Mouse (Mus musculus): ENCODE measurements around the gene Tnfsf12. TPM values are rescaled to one million over a fixed set of nuclear protein-coding genes. Genes with fewer than 3 reads are reported as not detected.

The Tnfsf12 gene
- polyA plus RNA-seq, 1 experiment: 3.3 TPM

DNA sequence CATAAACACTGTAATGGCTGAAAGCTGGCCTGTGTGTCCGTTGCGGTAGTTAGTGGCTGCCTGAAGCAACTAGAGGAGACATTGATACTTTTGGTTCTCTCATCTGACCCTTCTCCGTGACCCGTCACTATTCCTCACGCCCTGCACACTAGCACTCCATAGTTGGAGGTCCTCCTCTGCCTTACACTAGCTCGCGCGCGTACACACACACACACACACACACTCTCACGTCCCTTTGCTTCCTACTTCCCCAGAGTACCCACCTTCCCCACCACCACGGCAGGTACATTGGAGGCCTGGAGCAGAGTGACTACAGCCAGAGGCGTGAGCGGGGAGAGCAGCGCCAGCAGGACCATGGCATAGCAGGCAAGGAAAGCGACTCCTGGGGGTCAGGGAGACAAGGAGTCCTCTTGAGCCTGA, 38.2 kb downstream of the Tnfsf12 start:
- Histone ChIP-seq H3K36me3 (ENCODE audit: control insufficient read depth, insufficient read depth, low read length) (no peaks in the 10 kb centered on the region), H3K4me3 (ENCODE audit: control insufficient read depth, low read depth, low read length) (no peak overlapping the region), H3K27ac (ENCODE audit: control insufficient read depth, insufficient read depth, low read depth, low read length) (no peak overlapping the region)

DNA sequence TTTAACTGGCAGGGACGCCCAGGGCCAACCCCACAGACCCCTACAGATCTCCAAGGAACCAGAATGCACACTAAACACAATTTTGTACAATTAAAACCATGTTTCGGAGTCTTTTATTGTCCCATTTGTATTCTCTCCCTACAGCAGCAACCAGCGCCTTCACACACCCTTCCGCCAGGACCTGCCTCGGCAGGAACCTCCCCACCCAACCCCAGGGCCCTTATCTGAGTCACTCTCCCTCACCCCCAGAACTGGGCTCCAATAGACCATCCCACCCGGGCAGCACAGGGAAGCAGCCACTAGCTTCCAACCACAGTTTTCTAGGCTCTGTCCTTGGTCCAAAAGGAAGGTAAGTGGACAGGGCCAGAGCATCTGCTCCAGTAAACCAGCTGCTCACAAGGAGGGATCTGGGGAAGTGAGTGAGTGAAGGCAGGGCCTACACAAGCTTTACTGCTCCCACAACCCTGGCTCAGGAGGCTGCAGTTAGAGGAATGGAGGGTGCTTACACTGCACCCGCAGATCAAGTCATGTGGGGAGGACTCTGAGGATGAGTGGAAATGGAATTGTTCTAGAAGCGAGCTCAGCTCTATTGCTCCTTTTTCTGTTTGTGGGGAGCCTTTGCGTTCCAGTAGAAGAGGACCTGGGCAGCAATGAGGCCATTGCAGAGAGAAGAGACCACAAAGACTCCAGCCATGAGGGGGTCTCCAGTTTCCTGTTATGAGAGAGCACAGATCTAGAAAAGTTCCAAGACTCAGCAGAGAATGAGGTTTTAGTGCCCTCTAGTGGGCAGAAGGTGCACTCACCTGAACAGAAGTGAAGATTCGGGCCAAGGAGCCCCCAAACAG, 38.8 kb downstream of the Tnfsf12 start:
- TF ChIP-seq CTCF (IDR thresholded peaks at IDR 0.05; ENCODE audit: control insufficient read depth, insufficient read depth, insufficient replicate concordance, low read depth, low read length) (peak; percentile 45; the same call in 1 of the 2 replicates), POLR2A (IDR thresholded peaks at IDR 0.05; ENCODE audit: control insufficient read depth, low read depth, low read length) (no peak)
- H3K27me3 ChIP-seq (ENCODE audit: control insufficient read depth, insufficient read depth, low read length): no peaks in the 10 kb centered on the region
- no peak overlapping the region for H3K4me3 ChIP-seq (ENCODE audit: control insufficient read depth, low read depth, low read length)
- peaks cover 18% of the 10 kb centered on the region for H3K4me1 ChIP-seq (ENCODE audit: control insufficient read depth, insufficient read depth, low read length)
- H3K36me3 ChIP-seq (ENCODE audit: control insufficient read depth, insufficient read depth, low read length): peaks cover 5% of the 10 kb centered on the region; the same call in 1 of the 2 replicates
- no peak overlapping the region for H3K27ac ChIP-seq (ENCODE audit: control insufficient read depth, insufficient read depth, low read depth, low read length)

More for the DNA sequence above, 38.2 kb downstream of the Tnfsf12 start:
- Histone ChIP-seq H3K27me3 (ENCODE audit: control insufficient read depth, insufficient read depth, low read length) (no peaks in the 10 kb centered on the region), H3K4me1 (ENCODE audit: control insufficient read depth, insufficient read depth, low read length) (peaks cover 18% of the 10 kb centered on the region)
- TF ChIP-seq CTCF (IDR thresholded peaks at IDR 0.05; ENCODE audit: control insufficient read depth, insufficient read depth, insufficient replicate concordance, low read depth, low read length) (no peak), POLR2A (IDR thresholded peaks at IDR 0.05; ENCODE audit: control insufficient read depth, low read depth, low read length) (no peak)

DNA sequence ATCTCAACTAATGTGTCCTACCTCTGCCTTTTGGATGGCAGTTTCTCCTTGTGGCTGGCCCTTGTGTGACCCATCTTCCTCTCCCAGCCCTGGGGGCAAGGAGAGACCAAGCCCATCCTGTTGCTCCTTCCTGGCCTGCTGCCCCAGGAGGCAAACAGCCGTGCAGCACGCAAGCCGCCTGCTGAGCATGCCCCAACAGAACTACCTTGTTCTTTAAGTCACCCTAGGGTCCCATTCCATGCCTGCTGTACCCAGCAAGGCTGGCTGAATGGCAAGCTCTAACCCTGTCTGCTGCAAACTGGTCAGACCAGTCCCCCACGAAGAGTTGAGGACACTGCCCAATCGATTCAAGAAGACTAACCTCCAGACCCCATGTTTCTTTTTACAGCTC, 39.6 kb downstream of the Tnfsf12 start:
- Histone ChIP-seq H3K4me1 (ENCODE audit: control insufficient read depth, insufficient read depth, low read length) (peaks cover 18% of the 10 kb centered on the region), H3K4me3 (ENCODE audit: control insufficient read depth, low read depth, low read length) (no peak overlapping the region), H3K36me3 (ENCODE audit: control insufficient read depth, insufficient read depth, low read length) (peaks cover 8% of the 10 kb centered on the region), H3K27ac (ENCODE audit: control insufficient read depth, insufficient read depth, low read depth, low read length) (no peak overlapping the region), H3K27me3 (ENCODE audit: control insufficient read depth, insufficient read depth, low read length) (no peaks in the 10 kb centered on the region)
- TF ChIP-seq POLR2A (IDR thresholded peaks at IDR 0.05; ENCODE audit: control insufficient read depth, low read depth, low read length): no peak
- no peak for TF ChIP-seq CTCF (IDR thresholded peaks at IDR 0.05; ENCODE audit: control insufficient read depth, insufficient read depth, insufficient replicate concordance, low read depth, low read length)

DNA sequence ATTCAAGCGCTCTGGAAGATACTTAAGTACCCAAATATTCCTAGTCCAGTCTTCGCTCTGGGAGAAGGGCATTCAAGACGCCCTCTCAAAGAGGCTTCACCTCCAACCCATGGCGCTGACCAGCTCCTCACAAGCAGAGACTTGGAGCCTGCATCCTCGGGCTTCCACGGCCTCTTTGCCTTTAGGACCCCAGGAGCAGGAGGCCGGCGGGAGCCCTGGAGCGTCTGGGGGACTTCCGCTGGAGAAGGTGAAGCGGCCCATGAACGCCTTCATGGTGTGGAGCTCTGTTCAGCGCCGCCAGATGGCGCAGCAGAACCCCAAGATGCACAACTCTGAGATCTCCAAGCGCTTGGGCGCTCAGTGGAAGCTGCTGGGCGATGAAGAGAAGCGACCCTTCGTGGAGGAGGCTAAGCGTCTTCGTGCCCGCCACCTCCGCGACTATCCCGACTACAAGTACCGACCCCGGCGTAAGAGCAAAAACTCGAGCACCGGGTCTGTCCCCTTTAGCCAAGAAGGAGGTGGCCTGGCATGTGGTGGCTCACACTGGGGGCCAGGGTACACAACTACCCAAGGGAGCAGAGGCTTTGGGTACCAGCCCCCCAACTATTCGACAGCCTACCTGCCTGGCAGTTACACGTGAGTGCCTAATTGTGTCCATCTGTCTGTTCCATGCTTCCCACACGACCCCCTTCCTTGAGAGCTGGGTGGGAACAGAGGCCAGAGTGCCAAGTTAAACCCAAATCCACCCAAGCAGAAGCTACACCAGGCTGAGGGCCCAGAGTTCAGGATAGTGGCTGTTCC, 40.2 kb downstream of the Tnfsf12 start, which contains the start of gene Sox15:
Sox15 (plus strand) TSS at position 51 of the 801 bp plus-strand sequence.
- TF ChIP-seq POLR2A (IDR thresholded peaks at IDR 0.05; ENCODE audit: control insufficient read depth, low read depth, low read length): no peak
- TF ChIP-seq CTCF (IDR thresholded peaks at IDR 0.05; ENCODE audit: control insufficient read depth, insufficient read depth, insufficient replicate concordance, low read depth, low read length): peak; percentile 51; the same call in 1 of the 2 replicates
- peak within 1 kb of the TSS; percentile 21 for H3K4me3 ChIP-seq (ENCODE audit: control insufficient read depth, low read depth, low read length)
- H3K36me3 ChIP-seq (ENCODE audit: control insufficient read depth, insufficient read depth, low read length): peaks cover 11% of the 10 kb centered on the region

DNA sequence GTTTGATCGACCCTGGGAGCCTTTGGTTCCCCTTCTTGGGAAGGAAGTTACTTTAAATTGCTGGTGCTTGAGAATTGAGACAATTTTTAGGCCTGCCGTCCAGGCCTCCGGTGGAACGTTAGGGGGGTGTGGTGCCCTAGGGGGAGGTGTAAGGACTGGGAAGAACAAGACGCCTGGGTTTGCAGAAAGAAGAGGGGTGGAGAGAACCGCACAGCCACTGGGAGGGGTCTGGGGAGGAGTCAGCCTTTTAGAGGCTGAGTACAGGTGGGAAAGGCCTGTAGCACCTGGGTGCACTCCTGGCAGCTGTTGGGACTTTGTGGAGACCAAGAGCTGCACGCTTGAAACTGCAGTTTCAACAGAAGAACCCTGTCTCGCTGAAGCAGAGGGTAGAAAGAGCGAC, 40.9 kb downstream of the Tnfsf12 start:
- no peak overlapping the region for H3K4me3 ChIP-seq (ENCODE audit: control insufficient read depth, low read depth, low read length)
- no peaks in the 10 kb centered on the region for H3K27me3 ChIP-seq (ENCODE audit: control insufficient read depth, insufficient read depth, low read length)
- H3K27ac ChIP-seq (ENCODE audit: control insufficient read depth, insufficient read depth, low read depth, low read length): peak overlapping the region; percentile 16; the same call in 1 of the 2 replicates
- peaks cover 11% of the 10 kb centered on the region for H3K36me3 ChIP-seq (ENCODE audit: control insufficient read depth, insufficient read depth, low read length)
- TF ChIP-seq CTCF (IDR thresholded peaks at IDR 0.05; ENCODE audit: control insufficient read depth, insufficient read depth, insufficient replicate concordance, low read depth, low read length): no peak
- TF ChIP-seq POLR2A (IDR thresholded peaks at IDR 0.05; ENCODE audit: control insufficient read depth, low read depth, low read length): no peak
- peaks cover 18% of the 10 kb centered on the region for H3K4me1 ChIP-seq (ENCODE audit: control insufficient read depth, insufficient read depth, low read length)

More for the DNA sequence above, 40.2 kb downstream of the Tnfsf12 start, which contains the start of gene Sox15:
- H3K27ac ChIP-seq (ENCODE audit: control insufficient read depth, insufficient read depth, low read depth, low read length): peak within 1 kb of the TSS; percentile 27; the same call in 1 of the 2 replicates
- H3K4me1 ChIP-seq (ENCODE audit: control insufficient read depth, insufficient read depth, low read length): peaks cover 18% of the 10 kb centered on the region
- no peaks in the 10 kb centered on the region for H3K27me3 ChIP-seq (ENCODE audit: control insufficient read depth, insufficient read depth, low read length)

GRCm38 (mm10) chr11:69653399-69653798, 42.2 kb downstream of the Tnfsf12 start:
- no peak overlapping the region for H3K4me3 ChIP-seq (ENCODE audit: control insufficient read depth, low read depth, low read length)
- peaks cover 18% of the 10 kb centered on the region for H3K4me1 ChIP-seq (ENCODE audit: control insufficient read depth, insufficient read depth, low read length)
- no peaks in the 10 kb centered on the region for H3K27me3 ChIP-seq (ENCODE audit: control insufficient read depth, insufficient read depth, low read length)
- peaks cover 14% of the 10 kb centered on the region for H3K36me3 ChIP-seq (ENCODE audit: control insufficient read depth, insufficient read depth, low read length)
- no peak for TF ChIP-seq POLR2A (IDR thresholded peaks at IDR 0.05; ENCODE audit: control insufficient read depth, low read depth, low read length)
- TF ChIP-seq CTCF (IDR thresholded peaks at IDR 0.05; ENCODE audit: control insufficient read depth, insufficient read depth, insufficient replicate concordance, low read depth, low read length): no peak
- H3K27ac ChIP-seq (ENCODE audit: control insufficient read depth, insufficient read depth, low read depth, low read length): no peak overlapping the region

- no peak overlapping the region for H3K4me3 ChIP-seq (ENCODE audit: control insufficient read depth, low read depth, low read length)
- peaks cover 9% of the 10 kb centered on the region for H3K36me3 ChIP-seq (ENCODE audit: control insufficient read depth, insufficient read depth, low read length)
- no peak overlapping the region for H3K27ac ChIP-seq (ENCODE audit: control insufficient read depth, insufficient read depth, low read depth, low read length)
- no peak for TF ChIP-seq CTCF (IDR thresholded peaks at IDR 0.05; ENCODE audit: control insufficient read depth, insufficient read depth, insufficient replicate concordance, low read depth, low read length)
- TF ChIP-seq POLR2A (IDR thresholded peaks at IDR 0.05; ENCODE audit: control insufficient read depth, low read depth, low read length): no peak
- H3K27me3 ChIP-seq (ENCODE audit: control insufficient read depth, insufficient read depth, low read length): no peaks in the 10 kb centered on the region
- no peaks in the 10 kb centered on the region for H3K4me1 ChIP-seq (ENCODE audit: control insufficient read depth, insufficient read depth, low read length)
These were observed 49.8 kb downstream of the Tnfsf12 start for GRCm38 (mm10) chr11:69645860-69646259.

Other genes with a start within 250 kb of the Tnfsf12 start
- 39.3 and 42.7 TPM in 2 replicates for gene Dnah2, start 146.7 kb downstream of the Tnfsf12 start, polyA plus RNA-seq (2012; rRNA removed)
- gene Efnb3, start 135.6 kb downstream of the Tnfsf12 start, polyA plus RNA-seq (2012; rRNA removed): 2.7 and 3.3 TPM in 2 replicates
- 9.5 and 9.7 TPM in 2 replicates for gene Wrap53, start 115.6 kb downstream of the Tnfsf12 start, polyA plus RNA-seq (2012; rRNA removed)
- gene Trp53, start 115.5 kb downstream of the Tnfsf12 start, polyA plus RNA-seq (2012; rRNA removed): 22.1 TPM in 2 replicates
- gene Atp1b2, start 89.9 kb downstream of the Tnfsf12 start, polyA plus RNA-seq (2012; rRNA removed): 27.9 and 40.5 TPM in 2 replicates
- gene Shbg, start 77.9 kb downstream of the Tnfsf12 start, polyA plus RNA-seq (2012; rRNA removed): 11.9 and 16.4 TPM in 2 replicates
- 7.0 and 9.4 TPM in 2 replicates for gene Sat2, start 73.8 kb downstream of the Tnfsf12 start, polyA plus RNA-seq (2012; rRNA removed)
- 63.3 and 69.1 TPM in 2 replicates for gene Fxr2, start 62.9 kb downstream of the Tnfsf12 start, polyA plus RNA-seq (2012; rRNA removed)
- 0.25 and 0.38 TPM in 2 replicates for gene Sox15, start 40.5 kb downstream of the Tnfsf12 start, polyA plus RNA-seq (2012; rRNA removed)
- 41.9 and 42.5 TPM in 2 replicates for gene Mpdu1, start 33.2 kb downstream of the Tnfsf12 start, polyA plus RNA-seq (2012; rRNA removed)
- 3.9 and 4.4 TPM in 2 replicates for gene Cd68, start 29.7 kb downstream of the Tnfsf12 start, polyA plus RNA-seq (2012; rRNA removed)
- 166 and 210 TPM in 2 replicates for gene Eif4a1, start 23.4 kb downstream of the Tnfsf12 start, polyA plus RNA-seq (2012; rRNA removed)
- 54.7 and 67.6 TPM in 2 replicates for gene Senp3, start 13.8 kb downstream of the Tnfsf12 start, polyA plus RNA-seq (2012; rRNA removed)
- gene Tnfsf13, start 10.1 kb downstream of the Tnfsf12 start, polyA plus RNA-seq (2012; rRNA removed): 4.2 and 5.6 TPM in 2 replicates
- 1.3 and 1.9 TPM in 2 replicates for gene Tnfsfm13, start 249 bp upstream of the Tnfsf12 start, polyA plus RNA-seq (2012; rRNA removed)
- 54.7 and 75.8 TPM in 2 replicates for gene Polr2a, start 62.8 kb upstream of the Tnfsf12 start, polyA plus RNA-seq (2012; rRNA removed)
- 210 and 236 TPM in 2 replicates for gene Slc35g3, start 66.1 kb upstream of the Tnfsf12 start, polyA plus RNA-seq (2012; rRNA removed)
- 5.1 and 6.0 TPM in 2 replicates for gene Zbtb4, start 70.1 kb upstream of the Tnfsf12 start, polyA plus RNA-seq (2012; rRNA removed)
- gene Chrnb1, start 100.1 kb upstream of the Tnfsf12 start, polyA plus RNA-seq (2012; rRNA removed): 0.79 and 1.2 TPM in 2 replicates
- gene Fgf11, start 106.0 kb upstream of the Tnfsf12 start, polyA plus RNA-seq (2012; rRNA removed): 2.7 and 3.2 TPM in 2 replicates
- gene Tmem102, start 109.8 kb upstream of the Tnfsf12 start, polyA plus RNA-seq (2012; rRNA removed): 0.52 and 0.79 TPM in 2 replicates
- 136 and 193 TPM in 2 replicates for gene Gm39566, start 119.4 kb upstream of the Tnfsf12 start, polyA plus RNA-seq (2012; rRNA removed)
- 758 and 858 TPM in 2 replicates for gene Spem2, start 122.6 kb upstream of the Tnfsf12 start, polyA plus RNA-seq (2012; rRNA removed)
- 1,704 and 1,758 TPM in 2 replicates for gene Spem1, start 126.3 kb upstream of the Tnfsf12 start, polyA plus RNA-seq (2012; rRNA removed)
- 2.4 and 2.7 TPM in 2 replicates for gene Nlgn2, start 141.9 kb upstream of the Tnfsf12 start, polyA plus RNA-seq (2012; rRNA removed)
- 21.9 and 22.7 TPM in 2 replicates for gene Tmem256, start 142.7 kb upstream of the Tnfsf12 start, polyA plus RNA-seq (2012; rRNA removed)
- 6.5 and 8.5 TPM in 2 replicates for gene Plscr3, start 150.5 kb upstream of the Tnfsf12 start, polyA plus RNA-seq (2012; rRNA removed)
- 1.6 and 1.9 TPM in 2 replicates for gene Tnk1, start 162.9 kb upstream of the Tnfsf12 start, polyA plus RNA-seq (2012; rRNA removed)
- 20.8 and 27.5 TPM in 2 replicates for gene Tmem95, start 182.2 kb upstream of the Tnfsf12 start, polyA plus RNA-seq (2012; rRNA removed)
- 0.47 and 0.69 TPM in 2 replicates for gene Kctd11, start 185.6 kb upstream of the Tnfsf12 start, polyA plus RNA-seq (2012; rRNA removed)
- 4.0 and 4.9 TPM in 2 replicates for gene Acap1, start 199.7 kb upstream of the Tnfsf12 start, polyA plus RNA-seq (2012; rRNA removed)
- 124 and 125 TPM in 2 replicates for gene 2810408A11Rik, start 205.1 kb upstream of the Tnfsf12 start, polyA plus RNA-seq (2012; rRNA removed)
- 57.7 and 61.1 TPM in 2 replicates for gene Neurl4, start 205.2 kb upstream of the Tnfsf12 start, polyA plus RNA-seq (2012; rRNA removed)
- gene Gps2, start 218.0 kb upstream of the Tnfsf12 start, polyA plus RNA-seq (2012; rRNA removed): 290 and 295 TPM in 2 replicates
- gene Eif5a, start 226.1 kb upstream of the Tnfsf12 start, polyA plus RNA-seq (2012; rRNA removed): 621 and 702 TPM in 2 replicates
- gene Ybx2, start 239.9 kb upstream of the Tnfsf12 start, polyA plus RNA-seq (2012; rRNA removed): 3,709 and 3,883 TPM in 2 replicates

All from testis, adult 2 months (tissue).